Mouse (Mus musculus): ENCODE measurements around the gene Nr2e3.

Gene Nr2e3

DNA sequence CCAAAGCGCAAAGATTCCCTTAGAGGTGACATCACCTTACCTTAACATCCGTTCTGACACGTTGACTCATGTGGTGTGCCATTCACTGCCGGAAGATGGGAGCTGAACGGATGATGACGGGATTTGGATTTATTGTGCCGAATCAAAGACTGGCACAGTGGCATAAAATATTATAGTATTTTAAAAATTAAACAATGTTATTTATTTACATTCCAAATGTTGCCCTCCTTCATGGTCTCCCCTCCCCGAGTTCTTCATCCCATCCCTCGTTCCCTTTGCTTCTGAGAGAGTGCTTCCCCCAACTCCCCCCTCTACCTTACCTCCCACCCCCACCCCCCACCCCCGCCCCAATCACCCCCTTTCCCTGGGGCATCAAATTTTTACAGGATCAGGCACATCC, at the start of gene Nr2e3:
TSS of gene Nr2e3 (minus strand) at position 101 of the 400 bp plus-strand sequence.
- TF ChIP-seq GATA4 (IDR thresholded peaks at IDR 0.05; ENCODE audit: insufficient replicate concordance, low read length): no peak

DNA sequence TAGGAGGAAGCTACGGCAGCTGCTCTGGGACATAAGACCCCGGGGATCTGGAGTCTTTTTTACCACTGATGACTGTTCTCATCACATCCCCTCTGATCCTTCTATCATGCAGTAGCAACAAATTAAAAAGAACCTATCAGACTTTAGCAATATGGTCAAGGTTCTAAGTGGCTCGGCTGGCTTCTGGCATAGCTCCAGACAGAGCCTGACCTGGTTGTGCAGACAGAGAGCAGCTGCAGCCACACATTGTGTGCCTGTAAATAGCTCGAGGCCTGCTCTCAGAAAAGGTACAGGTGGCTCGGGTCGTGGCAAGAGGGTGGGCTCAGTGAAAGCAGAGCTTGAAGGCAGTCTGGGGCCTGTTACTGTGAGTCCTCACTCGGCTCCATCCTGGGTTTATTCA, 48.5 kb upstream of the Nr2e3 start:
- TF ChIP-seq GATA4 (IDR thresholded peaks at IDR 0.05; ENCODE audit: insufficient replicate concordance, low read length): no peak

DNA sequence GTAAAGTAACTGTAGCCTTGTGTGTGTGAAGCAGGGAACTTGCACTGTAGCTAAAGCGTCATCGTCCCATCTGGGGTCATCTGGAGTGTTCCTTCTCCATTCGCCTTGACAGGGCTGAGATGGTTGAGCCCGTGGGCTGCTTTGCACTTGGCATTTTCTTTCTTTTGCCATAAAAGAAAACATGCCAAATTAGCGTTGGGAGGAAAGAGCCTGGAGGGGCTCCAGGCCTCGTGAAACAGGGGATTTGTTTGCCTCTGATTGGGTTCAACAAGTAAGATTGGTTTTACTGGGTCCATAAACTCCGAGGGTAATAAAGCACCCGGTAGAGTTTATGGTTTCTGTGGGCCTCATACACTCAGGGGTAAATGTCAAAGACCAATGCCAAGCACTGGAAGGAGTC, 41.9 kb upstream of the Nr2e3 start:
- no peak for TF ChIP-seq GATA4 (IDR thresholded peaks at IDR 0.05; ENCODE audit: insufficient replicate concordance, low read length)

DNA sequence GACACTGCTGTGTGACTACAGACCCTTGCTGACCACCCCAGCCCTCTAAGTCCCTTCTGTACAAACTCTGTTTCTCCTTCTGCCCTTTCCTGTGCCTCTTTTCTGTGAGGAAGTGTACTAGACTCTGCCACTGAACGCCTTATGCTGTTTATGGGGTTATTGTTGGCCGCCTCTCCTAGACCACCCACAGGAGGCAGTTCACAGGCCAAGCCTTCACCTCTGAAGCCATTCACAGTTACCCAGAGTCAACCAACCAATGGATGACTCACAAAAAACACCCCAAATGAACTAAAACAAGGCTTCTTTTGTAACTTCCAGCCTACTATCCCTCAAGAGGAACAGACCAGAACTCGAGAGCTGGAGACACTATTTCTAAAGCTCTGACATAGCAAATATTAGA, 41.0 kb upstream of the Nr2e3 start:
- no peak for TF ChIP-seq GATA4 (IDR thresholded peaks at IDR 0.05; ENCODE audit: insufficient replicate concordance, low read length)

DNA sequence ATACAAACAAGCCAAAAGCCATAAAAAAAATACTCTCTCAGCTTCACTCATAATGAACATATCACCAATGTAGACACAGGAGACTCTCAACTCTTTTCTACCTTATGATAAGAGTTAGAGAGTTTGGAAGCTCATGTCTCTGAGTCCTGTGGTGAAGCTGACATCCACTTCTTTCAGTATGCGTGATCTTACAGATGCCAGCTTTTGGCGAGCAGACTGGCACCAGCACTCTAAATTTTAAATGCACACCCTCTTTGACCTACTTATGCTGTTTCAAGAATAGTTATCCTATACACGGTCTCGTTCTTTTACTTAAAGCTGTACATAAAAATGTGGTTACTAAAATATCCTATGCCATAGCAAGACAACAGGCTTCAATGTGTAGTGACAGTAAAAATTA, 37.3 kb upstream of the Nr2e3 start:
- TF ChIP-seq GATA4 (IDR thresholded peaks at IDR 0.05; ENCODE audit: insufficient replicate concordance, low read length): no peak

DNA sequence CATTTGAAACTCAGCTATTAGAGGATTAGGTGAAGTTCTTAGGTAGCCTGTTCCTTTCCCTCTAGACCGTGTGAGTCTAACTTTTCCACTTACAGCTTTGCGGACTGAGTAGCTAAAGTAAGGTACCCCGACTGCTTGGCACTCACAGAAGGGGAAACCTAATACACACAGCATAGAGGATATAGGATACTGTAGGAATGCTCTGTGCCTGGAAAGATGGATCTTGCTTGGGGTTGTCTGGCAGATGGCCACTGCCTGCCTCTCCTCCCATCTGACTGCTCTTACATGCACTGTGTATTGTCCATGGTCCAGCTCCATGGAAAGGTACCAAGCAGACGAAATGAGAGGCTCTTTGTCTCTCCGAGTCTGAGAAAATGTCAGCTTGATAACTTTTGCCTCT, 30.9 kb upstream of the Nr2e3 start:
- TF ChIP-seq GATA4 (IDR thresholded peaks at IDR 0.05; ENCODE audit: insufficient replicate concordance, low read length): no peak

DNA sequence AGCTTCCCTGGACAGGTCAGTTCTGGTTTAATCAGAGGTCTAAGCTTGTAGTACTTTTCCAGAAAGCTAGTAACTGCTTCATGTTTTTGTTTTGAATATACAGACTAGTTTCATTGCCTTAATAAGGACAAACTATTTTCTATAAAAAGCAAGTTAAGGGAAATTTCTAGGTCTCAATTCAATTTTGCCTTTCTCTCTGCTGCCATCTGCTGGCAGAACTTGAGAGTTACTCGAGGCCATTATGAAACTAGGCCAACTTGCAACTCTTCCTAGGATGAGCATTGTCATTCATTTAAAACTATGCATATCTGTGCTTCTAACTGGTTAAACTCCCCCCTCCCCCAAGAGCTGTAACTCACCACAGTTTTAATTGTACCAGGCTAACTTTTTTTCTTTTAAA, 29.4 kb upstream of the Nr2e3 start:
- TF ChIP-seq GATA4 (IDR thresholded peaks at IDR 0.05; ENCODE audit: insufficient replicate concordance, low read length): no peak

DNA sequence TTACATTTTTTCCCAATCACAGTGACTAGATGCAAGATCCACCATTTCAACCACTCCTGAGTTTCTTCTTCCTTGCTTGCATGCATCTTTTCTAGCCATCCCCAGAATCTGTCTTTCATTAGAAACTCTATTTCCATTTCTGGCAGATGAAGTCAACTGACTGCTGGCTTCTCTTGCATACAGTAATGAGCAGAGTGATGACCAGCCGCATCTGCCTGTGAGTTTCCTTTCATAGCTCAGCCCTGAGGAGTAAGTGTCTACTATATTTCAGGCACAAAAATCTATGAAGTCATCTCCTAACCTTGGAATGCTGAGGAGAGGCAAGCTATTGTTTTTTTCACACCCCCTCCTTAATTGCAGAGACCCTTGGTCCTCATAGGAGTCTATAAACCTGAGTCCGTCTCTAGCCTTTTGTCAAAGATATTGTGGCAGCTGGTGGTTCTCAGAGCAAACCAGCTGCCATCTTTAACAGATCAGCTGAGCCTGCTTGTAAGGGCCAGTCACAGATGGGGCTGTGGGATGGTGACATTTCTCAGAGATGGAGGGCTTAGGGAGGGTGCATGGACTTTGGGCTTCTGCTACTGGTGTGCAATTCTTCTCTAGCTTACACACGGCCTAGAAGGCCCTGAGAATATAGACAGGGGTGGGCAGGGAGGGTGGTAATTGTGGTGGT, 25.6 kb upstream of the Nr2e3 start:
- no peak for TF ChIP-seq GATA4 (IDR thresholded peaks at IDR 0.05; ENCODE audit: insufficient replicate concordance, low read length)

DNA sequence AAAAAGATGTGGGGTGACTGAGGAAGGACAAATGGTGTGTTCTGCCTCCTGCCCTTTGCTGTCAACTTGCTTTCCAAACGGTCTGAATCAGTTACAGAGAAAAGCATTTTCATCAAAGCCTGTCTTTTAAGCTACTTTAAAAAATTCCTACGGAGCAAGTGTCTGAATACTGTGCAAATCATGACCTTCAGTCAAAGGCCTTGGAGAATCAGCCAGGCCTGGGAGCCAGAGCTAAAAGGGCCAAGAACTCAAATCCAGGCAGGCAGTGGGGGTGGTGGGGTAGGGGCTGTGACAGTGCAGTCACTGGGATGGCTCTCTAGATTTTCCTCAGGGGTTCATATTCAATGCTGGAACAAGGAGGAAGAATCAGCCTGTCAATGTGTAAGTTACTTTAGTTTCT, 20.7 kb upstream of the Nr2e3 start:
- TF ChIP-seq GATA4 (IDR thresholded peaks at IDR 0.05; ENCODE audit: insufficient replicate concordance, low read length): no peak

DNA sequence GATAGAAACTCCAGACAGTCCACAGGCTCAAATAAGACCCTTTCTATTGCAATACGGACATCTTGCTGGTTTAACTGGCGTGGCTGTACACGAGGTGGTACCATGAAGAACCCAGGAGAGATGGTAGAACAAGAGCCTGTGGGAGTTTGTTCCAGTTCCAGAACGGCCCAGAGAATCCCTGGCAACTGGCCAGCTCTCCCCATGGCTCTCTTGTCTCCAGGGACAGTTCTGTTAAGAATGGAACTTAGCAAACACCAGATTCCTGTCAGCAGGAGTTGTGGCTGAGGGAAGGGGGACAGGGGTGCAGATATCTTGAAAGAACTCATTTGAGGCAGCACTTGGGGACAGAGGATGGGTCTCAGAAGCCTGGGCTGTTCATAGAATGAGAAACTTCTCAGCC, 10.8 kb upstream of the Nr2e3 start:
- no peak for TF ChIP-seq GATA4 (IDR thresholded peaks at IDR 0.05; ENCODE audit: insufficient replicate concordance, low read length)

DNA sequence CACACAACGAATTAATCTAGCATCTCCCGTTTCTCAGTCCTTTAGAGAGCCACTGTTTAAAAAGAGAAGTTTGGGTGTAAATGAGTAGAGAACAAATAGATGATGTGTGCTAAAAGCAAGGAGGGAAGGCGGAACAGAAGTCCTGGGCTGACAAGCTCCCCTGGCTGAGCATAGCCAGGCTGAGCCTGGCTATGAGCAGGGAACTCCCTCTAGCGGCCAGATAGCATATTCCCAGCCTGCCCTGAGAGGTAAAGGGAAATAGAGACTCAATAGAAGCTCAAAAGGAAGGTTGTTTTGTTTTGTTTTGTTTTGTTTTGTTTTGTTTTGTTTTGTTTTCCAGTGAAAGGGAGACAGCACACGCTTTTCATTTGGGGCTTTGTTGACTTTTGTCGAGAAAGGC, 8.9 kb upstream of the Nr2e3 start:
- no peak for TF ChIP-seq GATA4 (IDR thresholded peaks at IDR 0.05; ENCODE audit: insufficient replicate concordance, low read length)

DNA sequence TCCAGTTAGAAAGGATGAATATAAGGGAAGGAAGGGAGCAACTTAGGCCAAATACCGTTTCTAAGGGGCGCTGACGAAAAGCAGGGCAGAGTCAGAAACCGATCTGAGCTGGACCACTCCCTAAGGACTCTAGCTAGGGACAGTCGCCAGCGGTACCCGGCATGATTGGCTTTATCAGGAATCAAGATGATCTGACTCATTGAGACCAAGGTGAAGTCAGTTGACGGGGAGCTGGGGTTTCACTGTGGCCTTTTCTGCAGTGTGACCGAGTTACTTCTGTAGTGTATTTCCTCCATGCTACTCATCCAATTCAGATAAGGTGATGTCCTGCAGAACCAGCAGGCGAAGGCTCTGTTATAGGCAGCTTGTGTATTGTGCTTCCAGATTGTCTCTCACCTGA, 4.6 kb upstream of the Nr2e3 start:
- TF ChIP-seq GATA4 (IDR thresholded peaks at IDR 0.05; ENCODE audit: insufficient replicate concordance, low read length): no peak

DNA sequence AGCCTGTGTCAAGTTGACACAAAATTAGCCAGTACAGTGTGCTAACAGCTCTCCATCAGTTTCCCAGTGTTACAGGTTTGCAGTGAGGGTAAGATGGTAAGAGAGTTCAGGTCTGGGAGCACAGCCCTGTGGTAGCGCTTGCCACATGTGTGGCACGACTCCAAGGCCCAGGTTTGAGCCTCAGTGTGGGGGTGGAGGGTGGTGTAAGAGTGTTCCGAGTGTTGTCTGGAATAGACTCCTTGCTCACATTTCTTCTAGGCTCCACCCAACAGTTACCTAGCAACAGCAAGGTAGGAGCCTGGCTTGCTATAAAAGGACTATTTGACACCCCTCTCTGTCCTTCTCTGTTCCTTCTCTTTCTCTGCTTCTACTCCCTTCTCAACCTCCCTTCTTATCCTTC, 3.9 kb upstream of the Nr2e3 start:
- no peak for TF ChIP-seq GATA4 (IDR thresholded peaks at IDR 0.05; ENCODE audit: insufficient replicate concordance, low read length)

DNA sequence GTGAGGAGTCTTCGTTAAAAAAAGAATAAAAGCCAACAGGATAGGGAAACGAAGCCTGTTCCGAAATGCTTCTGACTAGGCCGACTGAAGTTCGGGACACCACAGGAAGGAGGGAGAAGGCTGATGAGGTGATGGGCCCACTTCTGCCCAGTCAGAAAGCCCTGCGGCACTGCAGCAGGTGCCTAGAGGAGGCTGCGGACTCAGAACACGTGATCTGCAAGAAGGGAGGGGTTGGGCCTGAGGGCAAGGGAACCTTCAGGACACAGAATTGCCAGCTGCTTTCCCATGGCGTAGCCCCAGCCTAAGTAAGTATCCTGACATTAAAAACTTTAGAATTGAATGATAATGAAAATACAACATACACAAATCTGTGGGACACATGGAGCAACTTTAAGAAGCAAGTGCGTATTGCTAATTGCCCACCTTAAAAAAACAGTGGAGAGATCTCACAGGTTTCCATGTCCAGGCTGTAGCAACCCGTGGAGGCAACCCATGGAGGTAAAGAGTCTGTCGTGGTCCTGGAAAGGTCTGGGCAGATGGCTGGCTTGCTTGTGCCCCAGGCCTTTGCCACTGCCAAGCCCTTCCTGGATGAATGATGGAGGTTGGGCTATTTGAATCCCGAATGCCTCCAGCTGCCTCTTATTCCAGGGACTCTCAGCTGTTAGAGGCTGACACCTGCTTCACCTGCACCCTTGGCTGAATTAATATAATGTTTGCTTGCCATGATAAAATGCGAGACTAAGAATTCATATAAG, 919 bp upstream of the Nr2e3 start:
- no peak for TF ChIP-seq GATA4 (IDR thresholded peaks at IDR 0.05; ENCODE audit: insufficient replicate concordance, low read length)

DNA sequence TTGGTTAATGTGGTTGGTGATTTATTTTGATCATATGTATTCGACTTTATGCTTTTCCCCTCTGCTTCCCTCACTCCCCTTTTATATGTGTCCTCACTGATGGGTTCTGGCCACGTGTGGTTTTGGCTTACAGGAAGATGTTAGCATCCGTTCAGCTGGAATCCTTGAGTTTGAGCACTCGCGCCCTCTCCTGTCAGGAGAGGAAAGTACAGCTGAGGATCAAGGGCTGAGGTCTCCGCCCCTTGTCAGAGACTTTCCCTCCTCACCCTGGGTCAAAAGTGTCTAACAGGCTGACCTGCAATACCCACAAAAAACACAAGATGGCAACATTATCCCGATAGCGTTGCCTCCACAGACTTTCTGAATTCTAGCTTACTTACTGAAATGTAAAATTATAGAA, 1.2 kb downstream of the Nr2e3 start:
- TF ChIP-seq GATA4 (IDR thresholded peaks at IDR 0.05; ENCODE audit: insufficient replicate concordance, low read length): no peak

DNA sequence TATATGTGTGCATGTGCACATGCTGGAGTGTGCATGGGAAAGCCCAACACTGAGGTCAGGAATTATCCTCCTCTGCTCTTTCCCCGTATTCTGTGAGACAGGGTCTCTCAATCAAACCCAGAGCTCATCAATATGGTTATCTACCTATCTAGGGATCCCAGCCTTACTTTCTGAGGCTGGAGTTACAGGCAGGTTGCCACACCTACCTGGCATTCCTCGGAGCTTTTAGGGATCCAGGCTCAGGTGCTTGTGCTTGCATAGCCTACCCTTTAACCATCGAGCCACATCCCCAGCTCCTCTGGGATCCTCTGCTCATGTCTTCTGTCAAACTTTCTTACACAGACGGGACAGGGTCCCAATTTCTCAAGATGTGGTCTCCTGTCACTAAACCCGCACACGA, 4.0 kb downstream of the Nr2e3 start:
- TF ChIP-seq GATA4 (IDR thresholded peaks at IDR 0.05; ENCODE audit: insufficient replicate concordance, low read length): no peak

DNA sequence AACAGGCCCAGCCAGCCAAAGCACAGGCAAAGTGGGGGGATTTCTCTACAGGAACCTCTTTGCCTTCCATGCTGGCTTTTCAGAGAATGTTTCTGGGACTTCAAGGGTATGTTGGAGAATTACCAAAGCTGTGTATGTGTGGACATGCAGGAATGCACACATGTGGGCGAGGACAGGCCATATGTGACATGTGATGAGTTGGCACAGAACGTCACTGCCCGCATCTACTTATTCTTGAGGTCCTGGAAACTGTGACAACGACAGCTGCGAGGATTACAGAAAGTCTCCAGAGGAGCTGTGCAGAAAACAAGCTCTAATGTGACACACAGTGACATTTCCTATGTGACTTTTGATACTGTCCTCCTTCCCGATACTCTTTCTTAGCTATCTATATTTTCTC, 4.8 kb downstream of the Nr2e3 start:
- TF ChIP-seq GATA4 (IDR thresholded peaks at IDR 0.05; ENCODE audit: insufficient replicate concordance, low read length): no peak
